Mouse (Mus musculus) limb, embryonic 11.5 days (tissue): Measurements from ENCODE around the gene Lcn8. TPM values are rescaled to one million over a fixed set of nuclear protein-coding genes. Genes with fewer than 3 reads are reported as not detected.

ENCODE experiments used
- ATAC-seq: fragments of 200-750 bp; cut with Nextera tagmentation; 2 replicates; pipeline ENCODE4 v1.8.0; 2017; ENCODE audit warnings: low read depth; ENCODE audit not compliant: insufficient number of reproducible peaks, low FRiP score, low TSS enrichment
- DNase-seq: peaks from one replicate; pipeline ENCODE4 v3.0.0-alpha.2; 2015; ENCODE audit warnings: low spot score
- H3K27ac ChIP-seq: fragments of 300-500 bp; sonication (generic); replicated peaks from 2 replicates; pipeline ENCODE4 v1.5.1; 2014; ENCODE audit warnings: low read depth, mild to moderate bottlenecking, low read length
- H3K27me3 ChIP-seq: fragments of 300-500 bp; sonication (generic); 2 replicates; pipeline ENCODE4 v1.6.1; 2014; ENCODE audit warnings: mild to moderate bottlenecking, low read length, mixed read lengths; ENCODE audit not compliant: control insufficient read depth, insufficient read depth
- H3K36me3 ChIP-seq: fragments of 300-500 bp; sonication (generic); 2 replicates; pipeline ENCODE4 v1.6.1; 2014; ENCODE audit warnings: mild to moderate bottlenecking, low read length, moderate library complexity, mixed read lengths; ENCODE audit not compliant: control insufficient read depth, insufficient read depth
- H3K4me1 ChIP-seq: fragments of 300-500 bp; sonication (generic); 2 replicates; pipeline ENCODE4 v1.6.1; 2014; ENCODE audit warnings: low read length, mixed read lengths; ENCODE audit not compliant: control insufficient read depth, insufficient read depth
- H3K4me2 ChIP-seq: fragments of 300-500 bp; sonication (generic); 2 replicates; pipeline ENCODE4 v1.6.1; 2014; ENCODE audit warnings: low read depth, mild to moderate bottlenecking, moderate library complexity; ENCODE audit not compliant: severe bottlenecking
- H3K4me3 ChIP-seq: fragments of 300-500 bp; sonication (generic); 2 replicates; pipeline ENCODE4 v1.5.1; 2014; ENCODE audit warnings: low read depth, low read length
- H3K9ac ChIP-seq: fragments of 300-500 bp; sonication (generic); 2 replicates; pipeline ENCODE4 v1.6.1; 2014; ENCODE audit warnings: mild to moderate bottlenecking, low read length
- H3K9me3 ChIP-seq: fragments of 300-500 bp; sonication (generic); 2 replicates; pipeline ENCODE4 v1.6.1; 2016; ENCODE audit warnings: low read length; ENCODE audit not compliant: control insufficient read depth
- WGBS: fragments of 180-500 bp; shearing (Covaris S2); extraction: QIAGEN DNeasy Blood & Tissue Kit; methylation state at CpG from one replicate; pipeline ENCODE4 v1.1.7; 2014; 5-methylcytosine and 5-hydroxymethylcytosine counted together
- polyA plus RNA-seq: library from polyadenylated mRNA; unstranded; fragments of >200 nt; fragmentation: Nextera tagmentation; extraction: Ambion mirVana; gene quantifications from 2 replicates; pipeline ENCODE4 v1.2.1, GENCODE M21; 2014

The Lcn8 gene
- polyA plus RNA-seq, 1 experiment from 2014 or later = not detected

DNA sequence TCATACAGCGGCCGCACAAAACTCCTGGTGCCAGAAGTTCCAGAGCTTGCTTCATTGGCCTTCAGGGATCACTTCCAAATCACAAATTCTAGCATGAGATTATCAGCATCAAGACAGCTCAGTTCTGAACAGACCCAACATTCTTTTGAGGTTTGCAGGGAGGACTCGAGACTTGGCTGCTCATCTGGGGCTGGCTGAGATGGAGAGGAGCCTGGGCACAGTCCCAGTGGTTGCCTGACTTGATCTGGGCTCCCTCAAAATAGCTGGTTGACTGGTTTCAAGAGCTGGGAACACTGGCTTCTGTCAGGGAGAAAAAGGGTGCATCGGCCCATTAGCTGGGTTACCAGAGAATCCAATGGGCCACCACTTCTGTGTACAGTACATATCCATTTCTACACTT lies 3.8 kb downstream of the Lcn8 start:
- no peak overlapping the region for H3K4me2 ChIP-seq
- H3K36me3 ChIP-seq = no peaks in the 10 kb centered on the region
- H3K4me1 ChIP-seq = no peaks in the 10 kb centered on the region
- H3K27ac ChIP-seq = no peak overlapping the region
- no peaks in the 10 kb centered on the region for H3K27me3 ChIP-seq
- no peaks in the 10 kb centered on the region for H3K9me3 ChIP-seq
- DNase-seq (no peak), ATAC-seq (no peak)
- WGBS = 80% methylated on average over 4 of the region's 4 CpGs
- H3K4me3 ChIP-seq = no peak overlapping the region
- no peak overlapping the region for H3K9ac ChIP-seq

DNA sequence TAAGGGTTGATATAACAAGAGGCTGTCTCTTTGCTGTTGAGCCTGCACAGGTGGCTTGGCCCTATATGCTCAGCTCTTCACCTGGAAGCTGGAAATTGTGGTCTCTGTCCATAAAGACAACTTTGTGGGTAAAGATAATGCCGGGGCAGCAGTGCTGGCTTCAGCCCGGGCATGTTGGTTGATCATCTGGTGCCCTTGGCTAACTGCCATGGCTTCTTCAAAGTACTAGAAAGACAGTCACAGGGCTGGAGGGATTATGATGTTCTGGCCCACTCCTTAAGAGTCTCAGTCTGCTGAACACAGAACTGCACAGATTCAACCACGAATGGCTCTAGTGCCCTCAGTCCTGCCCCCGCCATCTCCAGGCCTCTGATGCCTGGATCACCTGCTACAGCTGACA lies 4.3 kb downstream of the Lcn8 start:
- H3K27ac ChIP-seq = no peak overlapping the region

DNA sequence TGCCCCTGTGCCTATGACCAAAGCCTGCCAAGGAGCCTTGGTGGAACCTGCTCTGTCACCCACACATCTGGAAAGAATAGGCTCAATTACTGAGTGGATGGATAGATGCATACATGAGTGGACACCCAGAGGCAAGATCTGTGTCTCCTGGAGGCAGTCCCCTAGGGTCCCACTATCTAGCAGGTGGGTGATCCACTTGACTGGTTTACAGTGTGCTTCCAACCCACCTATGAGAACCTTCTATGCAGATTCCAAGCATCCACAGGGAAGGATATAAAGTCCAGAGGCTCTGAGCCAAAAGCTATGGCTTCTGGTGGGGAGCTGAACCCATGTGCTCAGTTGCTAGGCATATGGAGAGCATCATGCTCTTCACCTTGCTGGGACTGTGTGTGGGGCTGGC lies 4.7 kb downstream of the Lcn8 start, which contains the start of gene Lcn5:
TSS of gene Lcn5 (plus strand) at position 301 of the 400 bp plus-strand sequence.
- Histone ChIP-seq H3K9me3 (no peaks in the 10 kb centered on the region), H3K4me3 (no peak within 1 kb of the TSS), H3K4me2 (no peak within 1 kb of the TSS), H3K9ac (no peak within 1 kb of the TSS), H3K4me1 (no peaks in the 10 kb centered on the region), H3K27ac (no peak within 1 kb of the TSS), H3K27me3 (no peaks in the 10 kb centered on the region), H3K36me3 (no peaks in the 10 kb centered on the region)
- ATAC-seq = no peak
- no peak for DNase-seq

More for the DNA sequence above, 4.3 kb downstream of the Lcn8 start:
- WGBS = 84% methylated on average over 4 of the region's 4 CpGs
- no peaks in the 10 kb centered on the region for H3K4me1 ChIP-seq
- no peak overlapping the region for H3K9ac ChIP-seq
- no peak for DNase-seq
- H3K4me2 ChIP-seq = no peak overlapping the region
- H3K9me3 ChIP-seq = no peaks in the 10 kb centered on the region
- no peak overlapping the region for H3K4me3 ChIP-seq
- ATAC-seq = no peak
- no peaks in the 10 kb centered on the region for H3K27me3 ChIP-seq
- H3K36me3 ChIP-seq = no peaks in the 10 kb centered on the region

GRCm38 (mm10) chr2:25660279-25660678 lies 7.4 kb downstream of the Lcn8 start:
- Histone ChIP-seq H3K27ac (no peak overlapping the region), H3K36me3 (no peaks in the 10 kb centered on the region), H3K27me3 (no peaks in the 10 kb centered on the region), H3K9me3 (no peaks in the 10 kb centered on the region), H3K4me2 (no peak overlapping the region), H3K4me3 (no peak overlapping the region), H3K9ac (no peak overlapping the region), H3K4me1 (no peaks in the 10 kb centered on the region)
- no peak for ATAC-seq
- DNase-seq = no peak
- WGBS = 77% methylated on average over 8 of the region's 8 CpGs

GRCm38 (mm10) chr2:25661245-25661970 lies 8.5 kb downstream of the Lcn8 start:
- DNase-seq (no peak), ATAC-seq (no peak)
- H3K36me3 ChIP-seq = no peaks in the 10 kb centered on the region
- no peak overlapping the region for H3K27ac ChIP-seq
- 86% methylated on average over 6 of the region's 6 CpGs for WGBS
- no peaks in the 10 kb centered on the region for H3K4me1 ChIP-seq
- no peak overlapping the region for H3K4me2 ChIP-seq
- no peaks in the 10 kb centered on the region for H3K9me3 ChIP-seq
- no peaks in the 10 kb centered on the region for H3K27me3 ChIP-seq
- H3K9ac ChIP-seq = no peak overlapping the region
- no peak overlapping the region for H3K4me3 ChIP-seq

DNA sequence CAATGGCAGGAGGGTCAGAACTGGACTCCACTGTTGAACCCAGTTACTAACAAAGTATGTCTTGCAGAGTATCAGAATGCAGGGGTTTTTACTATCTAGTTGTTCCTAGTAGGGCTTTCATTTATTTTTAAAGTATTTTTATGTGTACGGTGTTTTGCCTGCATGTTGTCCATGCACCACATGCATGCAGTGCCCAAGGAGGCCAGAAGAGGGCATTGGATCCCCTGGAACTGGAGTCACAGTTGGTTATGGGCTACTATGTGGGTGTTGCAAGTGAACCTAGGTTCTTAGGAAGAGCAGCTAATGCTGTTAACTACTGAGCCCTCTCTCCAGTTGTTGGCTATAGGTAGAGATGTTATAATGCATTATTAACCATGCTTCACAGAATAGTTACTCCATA lies 10.6 kb downstream of the Lcn8 start:
- Histone ChIP-seq H3K36me3 (no peaks in the 10 kb centered on the region), H3K27me3 (no peaks in the 10 kb centered on the region), H3K9me3 (no peaks in the 10 kb centered on the region), H3K4me3 (no peak overlapping the region), H3K4me2 (no peak overlapping the region), H3K9ac (no peak overlapping the region), H3K4me1 (no peaks in the 10 kb centered on the region), H3K27ac (no peak overlapping the region)
- ATAC-seq (no peak), DNase-seq (peak; percentile 76)
- 58% methylated on average over 1 of the region's 1 CpGs for WGBS

- H3K27ac ChIP-seq = no peak overlapping the region
- no peak for DNase-seq
- H3K9ac ChIP-seq = no peak overlapping the region
- no peak overlapping the region for H3K4me2 ChIP-seq
- no peak overlapping the region for H3K4me3 ChIP-seq
- no peaks in the 10 kb centered on the region for H3K4me1 ChIP-seq
- H3K9me3 ChIP-seq = no peaks in the 10 kb centered on the region
- no peaks in the 10 kb centered on the region for H3K27me3 ChIP-seq
- WGBS = 85% methylated on average over 5 of the region's 5 CpGs
- H3K36me3 ChIP-seq = no peaks in the 10 kb centered on the region
- ATAC-seq = no peak
Observed at GRCm38 (mm10) chr2:25664125-25664524, 11.2 kb downstream of the Lcn8 start.

GRCm38 (mm10) chr2:25666516-25666915 lies 13.6 kb downstream of the Lcn8 start:
- no peak for DNase-seq
- H3K27me3 ChIP-seq = no peaks in the 10 kb centered on the region
- no peak overlapping the region for H3K4me2 ChIP-seq
- H3K4me3 ChIP-seq = no peak overlapping the region
- H3K9ac ChIP-seq = no peak overlapping the region
- H3K36me3 ChIP-seq = no peaks in the 10 kb centered on the region
- no peak overlapping the region for H3K27ac ChIP-seq
- ATAC-seq = no peak
- no peaks in the 10 kb centered on the region for H3K4me1 ChIP-seq
- WGBS = 64% methylated on average over 1 of the region's 1 CpGs
- no peaks in the 10 kb centered on the region for H3K9me3 ChIP-seq

DNA sequence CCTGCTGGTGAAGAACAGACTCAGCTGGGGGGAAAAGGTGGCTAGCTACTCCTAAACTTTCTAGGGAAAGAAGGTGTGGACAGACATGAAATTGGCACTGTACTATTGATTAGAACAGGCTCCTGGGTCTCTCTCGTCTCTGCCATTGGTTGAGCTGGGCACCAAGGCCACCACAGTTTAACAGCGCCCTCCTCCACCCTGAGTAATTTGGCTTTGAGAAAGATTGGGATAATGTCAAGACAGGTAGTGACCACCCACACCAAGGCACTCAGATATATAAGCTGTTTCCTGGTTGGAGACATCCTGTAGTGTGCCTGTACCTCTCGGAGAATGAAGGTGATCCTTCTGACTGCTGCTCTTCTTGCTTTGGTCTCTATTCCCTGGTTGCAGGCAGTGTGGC lies 23.6 kb downstream of the Lcn8 start, which contains the start of gene Lcn6:
TSS of gene Lcn6 (plus strand) at position 301 of the 400 bp plus-strand sequence.
- Histone ChIP-seq H3K9me3 (no peaks in the 10 kb centered on the region), H3K36me3 (no peaks in the 10 kb centered on the region), H3K4me1 (no peaks in the 10 kb centered on the region), H3K27ac (no peak within 1 kb of the TSS), H3K9ac (no peak within 1 kb of the TSS), H3K4me3 (no peak within 1 kb of the TSS), H3K4me2 (no peak within 1 kb of the TSS), H3K27me3 (no peaks in the 10 kb centered on the region)
- DNase-seq (no peak), ATAC-seq (no peak)
- WGBS = 84% methylated on average over 3 of the region's 3 CpGs
